Mouse (Mus musculus): Measurements from ENCODE around the gene Ablim2. TPM values are rescaled to one million over a fixed set of nuclear protein-coding genes. Genes with fewer than 3 reads are reported as not detected.

Ablim2 gene
- polyA plus RNA-seq, 1 experiment from 2014 or later = 40.2 TPM

DNA sequence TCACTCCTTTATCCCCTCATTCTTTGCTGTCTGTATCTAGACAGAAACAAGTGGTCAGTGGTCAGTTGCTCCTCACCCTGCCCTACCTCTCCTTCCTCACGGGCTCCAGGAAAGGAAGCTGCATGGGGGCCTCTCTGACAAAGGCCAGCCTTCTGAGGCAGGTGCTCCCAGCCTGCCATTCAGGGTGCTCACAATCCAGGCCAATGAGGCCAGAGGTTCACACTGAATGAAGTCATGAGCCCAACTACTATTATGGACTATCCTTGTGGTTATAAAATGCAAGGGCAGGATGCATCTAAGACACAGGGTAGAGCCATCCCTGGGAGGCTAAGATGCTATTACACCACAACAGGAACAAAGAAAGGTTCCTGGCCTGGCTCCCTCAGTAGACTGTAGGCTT, 27.1 kb upstream of the Ablim2 start:
- 86% methylated on average over 1 of the region's 1 CpGs for WGBS
- no peaks in the 10 kb centered on the region for H3K36me3 ChIP-seq (ENCODE audit: control insufficient read depth, insufficient read depth, low read length)
- no peak overlapping the region for H3K27ac ChIP-seq (ENCODE audit: low read depth, low read length)

DNA sequence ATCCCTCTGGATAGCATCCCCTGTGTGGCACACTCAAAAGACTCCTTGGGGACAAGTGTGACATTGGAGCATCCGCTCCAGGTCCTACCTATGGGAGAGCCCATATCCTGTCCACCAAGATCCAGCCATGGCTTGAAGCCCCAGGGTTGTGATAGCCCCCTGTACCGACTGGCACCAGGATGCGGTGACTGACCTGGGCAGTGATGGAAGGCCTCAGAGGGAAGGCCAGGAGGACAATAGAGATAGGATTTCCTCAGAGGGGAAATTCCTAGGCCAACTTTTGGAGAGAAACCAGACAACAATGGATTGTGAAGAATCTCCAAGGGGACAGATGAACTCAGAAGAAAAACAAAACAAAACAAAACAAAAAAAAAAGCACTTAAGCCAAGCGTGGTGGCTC, 26.7 kb upstream of the Ablim2 start:
- Histone ChIP-seq H3K27ac (ENCODE audit: low read depth, low read length) (no peak overlapping the region), H3K9ac (ENCODE audit: low read depth, low read length) (no peak overlapping the region), H3K4me2 (ENCODE audit: low read length) (no peak overlapping the region), H3K27me3 (replicated peaks; ENCODE audit: control insufficient read depth, insufficient read depth, low read length) (no peaks in the 10 kb centered on the region), H3K36me3 (ENCODE audit: control insufficient read depth, insufficient read depth, low read length) (no peaks in the 10 kb centered on the region), H3K4me1 (ENCODE audit: control insufficient read depth, insufficient read depth, low read depth, low read length) (no peaks in the 10 kb centered on the region), H3K4me3 (ENCODE audit: low read length) (no peak overlapping the region), H3K9me3 (ENCODE audit: control insufficient read depth, low read length) (no peaks in the 10 kb centered on the region)
- 94% methylated on average over 4 of the region's 4 CpGs for WGBS
- ATAC-seq = no peak

More for the DNA sequence above, 27.1 kb upstream of the Ablim2 start:
- no peaks in the 10 kb centered on the region for H3K27me3 ChIP-seq (replicated peaks; ENCODE audit: control insufficient read depth, insufficient read depth, low read length)
- no peaks in the 10 kb centered on the region for H3K4me1 ChIP-seq (ENCODE audit: control insufficient read depth, insufficient read depth, low read depth, low read length)
- no peak overlapping the region for H3K4me3 ChIP-seq (ENCODE audit: low read length)
- no peaks in the 10 kb centered on the region for H3K9me3 ChIP-seq (ENCODE audit: control insufficient read depth, low read length)
- H3K4me2 ChIP-seq (ENCODE audit: low read length) = no peak overlapping the region
- ATAC-seq = no peak
- H3K9ac ChIP-seq (ENCODE audit: low read depth, low read length) = no peak overlapping the region

DNA sequence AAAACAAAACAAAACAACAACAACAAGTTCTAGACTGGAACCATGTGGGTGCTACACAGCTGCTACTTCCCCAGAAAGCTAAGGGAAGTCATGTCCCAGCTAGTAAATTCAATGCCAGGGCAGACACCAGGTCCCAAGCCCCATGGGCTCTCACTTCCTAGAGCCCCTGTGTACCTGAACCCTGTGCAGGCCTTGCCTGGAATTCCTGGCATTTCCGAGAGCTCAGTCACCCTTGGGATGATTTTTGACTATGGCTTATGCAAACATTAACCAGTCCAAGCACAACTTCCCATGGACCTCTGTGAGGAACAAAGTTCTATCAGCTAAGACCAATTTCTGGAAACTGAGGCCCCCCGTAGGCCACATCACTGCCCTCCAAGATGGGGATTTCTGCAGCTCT, 24.2 kb upstream of the Ablim2 start:
- WGBS = 83% methylated on average over 2 of the region's 2 CpGs
- no peak overlapping the region for H3K9ac ChIP-seq (ENCODE audit: low read depth, low read length)
- H3K36me3 ChIP-seq (ENCODE audit: control insufficient read depth, insufficient read depth, low read length) = no peaks in the 10 kb centered on the region
- no peaks in the 10 kb centered on the region for H3K9me3 ChIP-seq (ENCODE audit: control insufficient read depth, low read length)
- H3K4me2 ChIP-seq (ENCODE audit: low read length) = no peak overlapping the region
- no peaks in the 10 kb centered on the region for H3K27me3 ChIP-seq (replicated peaks; ENCODE audit: control insufficient read depth, insufficient read depth, low read length)
- no peak overlapping the region for H3K4me3 ChIP-seq (ENCODE audit: low read length)
- no peak overlapping the region for H3K27ac ChIP-seq (ENCODE audit: low read depth, low read length)
- H3K4me1 ChIP-seq (ENCODE audit: control insufficient read depth, insufficient read depth, low read depth, low read length) = no peaks in the 10 kb centered on the region
- ATAC-seq = no peak

DNA sequence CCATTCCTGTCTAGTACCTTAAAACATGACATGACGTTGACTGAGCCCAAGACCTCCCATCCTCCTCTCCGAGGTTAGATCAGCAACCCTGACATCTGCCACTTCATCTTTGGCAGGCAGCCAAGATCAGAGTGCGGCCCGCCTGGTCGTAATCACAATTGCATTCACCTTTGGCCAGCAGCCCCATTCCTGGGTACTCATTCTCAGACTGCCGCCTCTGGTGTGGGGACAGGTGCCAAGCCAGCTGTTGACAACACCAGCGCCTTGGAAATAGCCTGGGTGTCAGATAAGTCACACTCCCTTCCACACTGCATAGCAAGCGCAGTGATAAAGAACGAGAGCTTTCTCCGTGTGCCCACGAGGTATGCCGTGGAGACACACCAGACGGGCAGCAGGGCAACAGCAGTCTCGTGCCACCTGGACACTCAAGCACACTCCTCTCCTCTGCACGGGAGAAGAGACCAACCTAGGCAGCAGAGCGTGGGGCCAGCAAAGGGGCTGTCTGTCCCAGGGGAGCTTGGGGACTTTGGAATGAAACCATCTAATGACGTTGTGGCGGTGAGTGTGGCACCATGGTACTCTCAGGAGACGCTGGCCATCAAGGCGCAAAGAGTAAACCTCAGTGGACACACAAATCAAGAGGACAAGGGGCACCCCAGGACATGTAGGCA, 20.3 kb upstream of the Ablim2 start:
- H3K9me3 ChIP-seq (ENCODE audit: control insufficient read depth, low read length) = no peaks in the 10 kb centered on the region
- WGBS = 72% methylated on average over 20 of the region's 20 CpGs
- peak; percentile 24; the same call in 1 of the 2 replicates for ATAC-seq
- H3K27me3 ChIP-seq (replicated peaks; ENCODE audit: control insufficient read depth, insufficient read depth, low read length) = peaks cover 3% of the 10 kb centered on the region; the same call in 1 of the 2 replicates
- H3K4me1 ChIP-seq (ENCODE audit: control insufficient read depth, insufficient read depth, low read depth, low read length) = no peaks in the 10 kb centered on the region
- H3K4me2 ChIP-seq (ENCODE audit: low read length) = no peak overlapping the region
- H3K9ac ChIP-seq (ENCODE audit: low read depth, low read length) = no peak overlapping the region
- H3K4me3 ChIP-seq (ENCODE audit: low read length) = no peak overlapping the region
- no peaks in the 10 kb centered on the region for H3K36me3 ChIP-seq (ENCODE audit: control insufficient read depth, insufficient read depth, low read length)
- H3K27ac ChIP-seq (ENCODE audit: low read depth, low read length) = no peak overlapping the region

GRCm38 (mm10) chr5:35739005-35739404, 18.7 kb upstream of the Ablim2 start:
- 75% methylated on average over 2 of the region's 2 CpGs for WGBS
- Histone ChIP-seq H3K4me3 (ENCODE audit: low read length) (no peak overlapping the region), H3K27ac (ENCODE audit: low read depth, low read length) (no peak overlapping the region), H3K4me2 (ENCODE audit: low read length) (no peak overlapping the region), H3K4me1 (ENCODE audit: control insufficient read depth, insufficient read depth, low read depth, low read length) (no peaks in the 10 kb centered on the region), H3K36me3 (ENCODE audit: control insufficient read depth, insufficient read depth, low read length) (no peaks in the 10 kb centered on the region), H3K27me3 (replicated peaks; ENCODE audit: control insufficient read depth, insufficient read depth, low read length) (peaks cover 3% of the 10 kb centered on the region; the same call in 1 of the 2 replicates), H3K9me3 (ENCODE audit: control insufficient read depth, low read length) (no peaks in the 10 kb centered on the region), H3K9ac (ENCODE audit: low read depth, low read length) (no peak overlapping the region)
- ATAC-seq = no peak

GRCm38 (mm10) chr5:35739536-35740278, 18.0 kb upstream of the Ablim2 start, which contains the start of gene Sh3tc1:
Gene Sh3tc1 (minus strand): TSS chr5:35739987.
- no peaks in the 10 kb centered on the region for H3K36me3 ChIP-seq (ENCODE audit: control insufficient read depth, insufficient read depth, low read length)
- WGBS = 30% methylated on average over 10 of the region's 10 CpGs
- H3K4me1 ChIP-seq (ENCODE audit: control insufficient read depth, insufficient read depth, low read depth, low read length) = no peaks in the 10 kb centered on the region
- H3K27ac ChIP-seq (ENCODE audit: low read depth, low read length) = no peak within 1 kb of the TSS
- H3K4me3 ChIP-seq (ENCODE audit: low read length) = no peak within 1 kb of the TSS
- ATAC-seq = no peak
- no peak within 1 kb of the TSS for H3K4me2 ChIP-seq (ENCODE audit: low read length)
- H3K27me3 ChIP-seq (replicated peaks; ENCODE audit: control insufficient read depth, insufficient read depth, low read length) = peaks cover 3% of the 10 kb centered on the region; the same call in 1 of the 2 replicates
- H3K9ac ChIP-seq (ENCODE audit: low read depth, low read length) = no peak within 1 kb of the TSS
- H3K9me3 ChIP-seq (ENCODE audit: control insufficient read depth, low read length) = no peaks in the 10 kb centered on the region

DNA sequence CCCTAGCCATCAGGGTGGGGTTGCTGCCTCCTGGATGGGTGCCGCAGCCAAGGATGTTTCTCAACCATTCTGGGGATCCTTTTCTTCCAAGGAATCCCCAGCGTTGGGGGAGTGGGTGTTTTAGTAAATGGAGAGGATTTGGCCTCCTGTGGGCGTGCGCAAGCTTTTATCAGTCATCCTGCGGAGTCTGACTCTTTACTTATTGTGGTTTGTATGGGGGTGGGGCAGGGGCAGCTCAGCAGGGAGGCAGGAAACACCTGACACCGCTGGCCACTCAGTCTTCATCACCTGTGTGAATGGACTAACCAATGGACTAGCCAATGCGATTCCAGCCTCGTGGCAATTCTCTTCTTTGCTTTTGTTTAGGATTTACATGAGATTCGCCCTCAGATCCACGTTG, 17.0 kb upstream of the Ablim2 start:
- WGBS = 15% methylated on average over 10 of the region's 10 CpGs
- H3K4me3 ChIP-seq (ENCODE audit: low read length) = no peak overlapping the region
- H3K27ac ChIP-seq (ENCODE audit: low read depth, low read length) = no peak overlapping the region
- peaks cover 3% of the 10 kb centered on the region; the same call in 1 of the 2 replicates for H3K27me3 ChIP-seq (replicated peaks; ENCODE audit: control insufficient read depth, insufficient read depth, low read length)
- no peaks in the 10 kb centered on the region for H3K4me1 ChIP-seq (ENCODE audit: control insufficient read depth, insufficient read depth, low read depth, low read length)
- no peaks in the 10 kb centered on the region for H3K36me3 ChIP-seq (ENCODE audit: control insufficient read depth, insufficient read depth, low read length)
- no peak for ATAC-seq
- H3K9me3 ChIP-seq (ENCODE audit: control insufficient read depth, low read length) = no peaks in the 10 kb centered on the region
- H3K4me2 ChIP-seq (ENCODE audit: low read length) = no peak overlapping the region
- no peak overlapping the region for H3K9ac ChIP-seq (ENCODE audit: low read depth, low read length)

DNA sequence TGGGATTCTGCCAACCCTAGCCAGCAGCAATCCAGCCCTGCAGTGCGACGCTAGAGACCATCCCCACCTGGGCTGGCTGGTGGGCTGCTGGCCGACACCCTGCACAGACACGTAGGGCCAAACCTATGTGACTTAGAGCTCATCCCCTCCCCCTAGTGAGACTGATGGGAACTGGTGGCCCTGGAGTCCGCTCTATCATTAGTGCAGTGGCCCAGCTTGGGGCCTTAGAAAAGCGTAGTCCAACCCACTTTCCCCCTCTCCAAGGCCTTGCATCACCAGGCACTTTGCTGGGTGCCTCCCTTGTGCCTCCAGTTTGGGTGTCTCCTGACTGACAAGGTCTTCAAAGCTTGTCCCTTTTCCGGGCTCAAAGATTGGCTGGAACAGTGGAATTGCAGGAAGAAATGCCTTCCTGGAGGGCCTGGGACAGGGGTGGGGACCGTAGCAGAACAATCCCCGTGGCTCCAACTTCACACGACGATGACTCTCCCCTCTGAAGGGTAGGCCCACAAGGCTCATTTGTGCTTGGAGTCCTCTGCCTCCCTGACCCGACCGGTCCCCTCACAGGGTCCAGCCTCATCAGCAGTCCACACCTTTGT, 16.4 kb upstream of the Ablim2 start:
- H3K9ac ChIP-seq (ENCODE audit: low read depth, low read length) = no peak overlapping the region
- H3K36me3 ChIP-seq (ENCODE audit: control insufficient read depth, insufficient read depth, low read length) = no peaks in the 10 kb centered on the region
- H3K4me1 ChIP-seq (ENCODE audit: control insufficient read depth, insufficient read depth, low read depth, low read length) = no peaks in the 10 kb centered on the region
- H3K9me3 ChIP-seq (ENCODE audit: control insufficient read depth, low read length) = no peaks in the 10 kb centered on the region
- no peak overlapping the region for H3K4me2 ChIP-seq (ENCODE audit: low read length)
- ATAC-seq = no peak
- H3K27me3 ChIP-seq (replicated peaks; ENCODE audit: control insufficient read depth, insufficient read depth, low read length) = peaks cover 3% of the 10 kb centered on the region; the same call in 1 of the 2 replicates
- WGBS = 53% methylated on average over 13 of the region's 13 CpGs
- no peak overlapping the region for H3K4me3 ChIP-seq (ENCODE audit: low read length)
- no peak overlapping the region for H3K27ac ChIP-seq (ENCODE audit: low read depth, low read length)
